Mouse (Mus musculus): ENCODE measurements around the gene Dock4.

Dock4 gene

DNA sequence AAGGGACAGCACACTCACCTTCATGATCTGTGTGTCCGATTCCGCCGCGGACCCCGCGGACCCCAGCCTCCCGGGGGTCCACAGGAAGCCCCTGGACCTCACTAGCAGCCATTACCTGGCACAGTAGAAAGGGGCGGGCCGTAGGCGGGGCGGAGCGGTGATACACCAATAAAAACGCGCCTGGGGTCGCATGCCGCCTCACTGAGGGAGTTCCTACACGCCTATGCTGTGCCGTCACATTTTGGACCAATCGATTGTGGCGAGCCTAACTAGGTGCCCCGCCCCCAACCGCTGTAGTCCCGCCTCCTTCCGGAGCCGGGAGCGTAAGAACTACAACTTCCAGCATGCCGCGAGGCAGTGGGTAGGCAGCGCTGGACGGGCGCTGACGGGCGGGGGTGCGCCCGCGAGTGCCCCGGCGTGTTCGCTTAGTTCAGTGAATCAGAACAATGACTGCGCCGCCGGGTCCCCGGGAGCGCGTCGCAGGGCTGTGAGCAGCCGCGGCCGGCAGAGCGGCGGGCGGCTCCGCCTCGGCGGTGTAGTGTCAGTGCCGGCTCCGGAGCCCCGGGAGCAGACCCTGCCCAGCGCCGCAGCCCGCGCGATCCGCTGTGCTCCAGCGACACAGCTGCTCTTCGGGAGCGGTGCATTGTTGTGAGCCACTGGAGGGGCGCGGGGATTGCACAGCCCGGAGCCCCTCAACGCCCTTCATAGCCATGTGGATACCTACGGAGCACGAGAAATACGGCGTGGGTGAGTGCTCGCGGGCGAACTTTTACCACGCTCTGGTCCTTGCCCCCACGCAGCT, at the start of gene Dock4, which contains the start of gene Zfp277:
Dock4 (plus strand) TSS at position 305 of the 802 bp plus-strand sequence.
Zfp277 (minus strand) TSS at position 255 of the 802 bp plus-strand sequence.
- DNase-seq (ENCODE audit: low spot score in 2 of 2): peak; percentile 99 to 100

- no peak for DNase-seq (ENCODE audit: low spot score in 2 of 2)
Observed at GRCm38 (mm10) chr12:40398916-40399315, 46.8 kb upstream of the Dock4 start.

DNA sequence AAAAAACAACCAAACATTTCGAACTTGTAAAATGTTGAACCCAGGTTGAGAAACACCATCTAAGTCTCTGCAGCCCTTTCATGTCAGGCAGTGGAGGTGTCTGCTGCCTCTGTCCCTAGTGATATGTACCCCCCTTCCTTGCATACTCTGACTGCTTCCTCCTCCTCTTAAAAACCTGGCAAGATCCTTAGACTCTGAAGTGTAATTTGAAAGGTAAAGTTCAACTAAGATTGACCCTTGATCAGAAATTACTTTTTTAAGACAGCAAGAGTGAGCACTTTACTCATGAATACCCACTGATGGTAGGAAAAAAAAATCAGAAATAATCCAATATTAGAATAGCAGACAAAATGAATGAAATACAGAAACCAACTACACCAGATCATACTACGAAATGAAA, 46.4 kb upstream of the Dock4 start:
- no peak for DNase-seq (ENCODE audit: low spot score in 2 of 2)

DNA sequence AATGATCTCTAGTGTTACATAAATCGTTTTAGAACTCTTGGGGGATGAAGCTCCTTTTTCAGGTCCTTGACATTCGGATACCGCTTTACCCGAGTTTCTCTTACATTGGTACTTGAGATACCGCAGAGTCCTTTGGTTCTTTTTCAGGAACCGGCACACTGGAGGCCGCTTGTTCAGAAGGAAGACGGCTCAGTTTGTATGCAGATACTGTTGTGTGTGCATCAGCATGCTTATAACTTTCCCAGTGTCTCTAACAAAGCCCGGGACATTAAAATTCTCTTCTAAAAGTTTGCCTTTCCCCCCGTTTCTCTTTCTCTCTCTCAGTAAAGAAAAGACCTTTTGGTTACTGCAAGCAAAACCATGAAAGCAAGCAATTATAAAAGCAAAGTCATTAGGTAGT, 45.9 kb upstream of the Dock4 start:
- no peak for DNase-seq (ENCODE audit: low spot score in 2 of 2)

- DNase-seq (ENCODE audit: low spot score in 2 of 2): no peak
Observed at GRCm38 (mm10) chr12:40414682-40415311, 31.0 kb upstream of the Dock4 start.

GRCm38 (mm10) chr12:40415312-40415925, 30.3 kb upstream of the Dock4 start:
- no peak for DNase-seq (ENCODE audit: low spot score in 2 of 2)

GRCm38 (mm10) chr12:40417257-40417656, 28.5 kb upstream of the Dock4 start:
- no peak for DNase-seq (ENCODE audit: low spot score in 2 of 2)

DNA sequence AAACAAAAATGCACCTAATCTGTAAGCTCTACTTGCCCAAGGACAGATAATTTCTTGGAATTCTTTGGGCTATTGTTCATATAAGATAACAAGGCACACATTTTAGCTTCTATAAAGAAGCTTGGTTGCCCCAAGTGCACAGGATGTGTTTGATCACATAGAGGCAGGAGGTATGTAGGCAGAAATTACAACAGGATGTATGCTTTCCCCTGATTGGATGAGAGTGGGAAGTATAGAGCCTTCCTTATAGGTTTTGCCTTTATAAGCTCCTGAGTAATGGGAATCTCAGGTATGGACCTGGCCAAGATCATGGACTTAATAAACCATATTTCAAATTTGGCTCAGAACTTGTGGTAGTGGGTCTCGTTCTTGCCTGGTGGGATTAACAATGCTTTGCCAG, 20.8 kb upstream of the Dock4 start:
- DNase-seq (ENCODE audit: low spot score in 2 of 2): no peak

DNA sequence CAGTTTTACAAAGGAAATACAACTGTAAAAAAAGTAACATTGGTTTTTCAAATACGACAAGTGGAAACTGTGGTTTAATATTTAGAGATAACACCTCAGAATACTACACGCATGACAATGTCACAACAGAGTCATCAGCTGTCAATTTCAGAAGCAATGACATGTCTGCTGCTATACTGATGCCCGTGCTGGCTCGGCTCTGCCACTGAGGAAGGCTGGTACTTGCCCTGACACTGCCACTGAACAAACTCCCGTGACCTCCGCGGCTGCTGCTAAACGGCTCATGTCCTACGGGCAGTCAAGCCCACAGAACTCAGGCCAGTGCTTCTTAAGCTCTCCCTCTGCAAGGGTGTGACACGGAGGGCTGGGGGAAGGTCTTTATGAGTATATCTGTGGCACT, 18.1 kb upstream of the Dock4 start:
- DNase-seq (ENCODE audit: low spot score in 2 of 2): no peak

GRCm38 (mm10) chr12:40429976-40430375, 15.8 kb upstream of the Dock4 start:
- DNase-seq (ENCODE audit: low spot score in 2 of 2): no peak

GRCm38 (mm10) chr12:40431075-40431474, 14.7 kb upstream of the Dock4 start:
- DNase-seq (ENCODE audit: low spot score in 2 of 2): no peak

DNA sequence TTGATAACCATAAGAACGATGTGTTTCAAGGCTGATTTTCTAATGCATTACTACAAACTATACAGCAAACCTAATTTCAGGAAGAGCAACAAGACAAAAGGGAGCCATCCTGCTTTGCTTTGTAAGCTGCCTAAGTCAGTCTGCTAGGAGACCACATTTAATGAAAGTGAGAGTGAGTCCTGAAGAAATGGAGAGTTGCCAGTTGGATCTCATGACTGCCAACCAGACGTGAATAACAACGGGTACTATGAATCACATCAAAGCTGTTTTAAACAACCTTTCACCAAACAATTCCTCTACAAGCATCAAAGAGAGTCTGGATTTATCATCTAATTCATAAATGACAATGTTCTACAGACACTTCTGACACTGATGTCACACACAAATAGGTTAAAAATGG, 11.7 kb upstream of the Dock4 start:
- DNase-seq (ENCODE audit: low spot score in 2 of 2): no peak

DNA sequence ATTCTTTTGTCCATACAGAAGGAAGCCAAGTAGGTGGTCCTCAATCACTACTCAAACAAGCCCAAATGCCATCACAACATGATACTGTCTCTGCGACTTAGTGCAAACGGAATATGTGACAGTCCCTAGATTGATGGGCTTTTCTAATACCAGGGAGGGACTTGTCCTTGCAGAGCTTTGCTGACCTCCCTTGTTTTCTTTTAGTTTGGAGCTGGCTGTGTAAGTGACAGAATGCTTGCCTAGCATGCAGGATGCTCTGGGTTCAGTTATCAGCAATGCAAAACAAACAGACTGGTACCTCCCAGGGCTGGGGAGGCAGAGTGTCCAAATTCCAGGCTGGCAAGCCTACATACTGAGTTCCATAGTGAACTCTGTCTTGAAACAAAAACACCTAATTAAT, 7.7 kb upstream of the Dock4 start:
- no peak for DNase-seq (ENCODE audit: low spot score in 2 of 2)

DNA sequence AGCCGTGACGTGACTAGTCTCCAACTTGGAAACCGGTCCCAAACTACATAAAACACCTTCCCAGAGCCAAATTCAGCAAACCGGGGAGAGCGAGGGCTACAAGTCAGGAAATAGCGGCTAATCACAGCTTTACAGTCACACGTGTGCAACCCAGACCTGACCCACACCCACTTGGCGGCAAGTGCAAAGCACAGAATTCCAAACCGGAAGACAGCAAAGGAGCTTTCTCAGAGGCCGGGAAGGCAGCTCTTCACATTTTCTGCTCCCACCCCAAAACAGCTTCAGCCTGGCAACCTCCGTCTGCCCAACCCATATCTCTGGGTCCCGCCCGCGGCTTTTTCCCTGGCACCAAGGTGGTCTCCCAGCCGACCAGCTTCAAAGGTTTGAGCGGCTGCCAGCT, 546 bp upstream of the Dock4 start:
- DNase-seq (ENCODE audit: low spot score in 2 of 2): no peak

- DNase-seq (ENCODE audit: low spot score in 2 of 2): peak; percentile 47 to 48
Observed at GRCm38 (mm10) chr12:40446450-40447381, 964 bp downstream of the Dock4 start.

DNA sequence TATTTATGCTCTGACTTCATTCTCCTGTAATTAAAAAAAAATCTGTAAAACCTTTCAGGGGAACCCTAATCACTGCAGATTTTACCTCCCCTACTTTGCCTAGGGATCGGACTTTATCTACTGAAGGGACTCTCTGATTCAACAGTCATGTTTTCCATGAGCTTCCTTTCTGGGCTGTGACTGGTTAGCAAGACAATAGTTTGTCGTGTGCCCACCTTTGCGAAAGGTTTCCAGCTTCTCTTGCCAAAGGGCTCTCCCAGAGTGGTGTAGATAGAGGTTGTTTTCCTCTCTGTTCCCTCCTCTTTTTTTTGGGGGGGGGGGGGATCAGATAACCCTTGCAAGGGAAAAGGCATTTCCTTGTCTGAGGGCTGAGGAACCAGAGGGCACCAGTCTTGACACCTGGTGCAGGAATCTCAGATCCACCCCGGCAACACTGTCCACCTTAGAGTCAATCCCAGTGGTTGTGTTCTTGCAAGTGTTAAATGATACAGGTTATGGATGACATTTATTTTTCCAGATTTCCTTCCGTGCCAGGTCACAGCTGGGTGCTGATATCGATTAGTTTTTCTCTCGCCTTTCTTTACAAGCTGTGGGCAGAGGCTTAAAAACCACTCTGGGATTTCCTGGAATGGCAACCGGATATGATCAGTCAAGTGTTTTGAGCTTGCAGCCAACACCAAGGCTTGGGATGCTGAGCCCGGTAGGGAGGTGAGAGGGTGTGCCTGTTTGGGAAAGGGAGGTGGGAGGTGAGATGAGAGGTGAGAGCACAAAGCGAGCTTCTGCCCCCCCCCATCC, 2.0 kb downstream of the Dock4 start:
- no peak for DNase-seq (ENCODE audit: low spot score in 2 of 2)

GRCm38 (mm10) chr12:40449119-40449795, 3.5 kb downstream of the Dock4 start:
- DNase-seq (ENCODE audit: low spot score in 2 of 2): no peak

DNA sequence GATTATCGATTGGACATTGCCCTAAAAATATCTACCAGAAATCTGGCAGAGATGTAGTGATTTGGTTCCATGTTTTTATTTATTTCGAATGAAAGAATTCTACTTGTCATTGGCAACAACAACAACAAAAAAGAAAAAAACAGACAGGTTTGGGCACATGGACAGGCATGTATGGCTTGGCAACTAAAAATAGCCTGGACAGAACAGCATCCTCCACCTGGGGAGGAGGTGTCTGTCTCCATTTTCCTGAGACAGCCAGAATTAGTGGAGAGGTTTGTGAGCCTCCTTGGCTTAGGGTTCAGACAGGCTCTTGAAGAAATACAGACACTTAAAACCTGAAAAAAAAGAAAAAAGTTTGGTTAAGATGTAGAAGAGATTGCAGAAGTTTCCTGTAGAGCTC, 10.8 kb downstream of the Dock4 start:
- DNase-seq (ENCODE audit: low spot score in 2 of 2): no peak

DNA sequence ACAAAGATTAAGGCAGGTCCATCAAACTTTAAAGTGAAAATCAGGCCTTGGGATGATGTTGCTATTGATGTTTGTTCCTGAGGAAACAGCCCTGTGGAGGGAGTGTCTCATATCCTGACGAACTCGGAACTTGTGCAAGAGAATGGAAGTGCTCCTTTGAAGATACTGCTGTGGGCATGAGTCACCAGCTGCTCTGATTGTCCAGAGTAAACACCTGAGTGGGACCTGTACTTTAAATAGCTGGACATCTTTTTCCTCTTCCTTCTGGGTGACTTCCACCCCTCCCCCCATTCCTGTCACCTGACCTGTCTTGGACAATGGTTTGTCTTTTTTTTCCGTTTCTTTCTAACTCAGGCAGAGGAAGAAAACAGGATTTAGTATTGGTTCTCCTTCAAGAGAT, 13.2 kb downstream of the Dock4 start:
- DNase-seq (ENCODE audit: low spot score in 2 of 2): no peak

DNA sequence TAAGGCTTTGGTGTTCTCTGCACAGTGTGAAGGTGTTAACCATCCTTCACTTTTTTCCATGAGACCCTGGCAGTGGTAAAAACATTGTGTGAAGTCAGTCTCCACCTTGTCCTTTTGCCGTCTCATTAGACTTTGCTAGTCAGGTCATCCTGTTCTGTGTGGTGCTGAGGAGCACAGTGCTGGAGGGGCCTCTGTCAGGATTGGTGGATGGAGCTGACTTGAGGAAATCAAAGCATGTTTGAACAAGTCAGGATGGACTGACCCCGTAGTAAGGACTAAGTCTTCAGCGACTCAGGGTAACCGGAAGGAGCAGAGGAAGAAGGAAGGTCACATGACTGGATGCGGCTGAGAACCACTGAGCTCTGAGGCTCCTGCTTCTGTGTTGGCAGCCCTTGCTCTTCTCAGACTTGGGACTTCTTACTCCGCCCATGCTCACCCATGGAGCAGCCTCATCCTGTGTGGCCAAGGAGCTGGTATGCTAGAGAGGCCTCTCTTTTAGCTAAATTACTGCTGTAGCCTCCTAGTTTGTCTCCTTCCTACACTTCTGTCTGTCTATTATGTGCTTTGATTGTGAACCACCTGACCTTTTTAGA, 14.0 kb downstream of the Dock4 start:
- DNase-seq (ENCODE audit: low spot score in 2 of 2): no peak

Data from frontal cortex, postnatal 14 days (tissue).